Mouse (Mus musculus) heart, postnatal 0 days (tissue): Measurements from ENCODE around the gene Hspa4.

Experiments used
- CTCF ChIP-seq: IDR thresholded peaks from 2 replicates; pipeline ENCODE4 v1.5.1; 2016; ENCODE audit warnings: antibody characterized with exemption, control low read depth, low read depth
- EP300 ChIP-seq: IDR thresholded peaks from 2 replicates; pipeline ENCODE4 v1.6.1; 2016; ENCODE audit warnings: antibody characterized with exemption, low read depth

DNA sequence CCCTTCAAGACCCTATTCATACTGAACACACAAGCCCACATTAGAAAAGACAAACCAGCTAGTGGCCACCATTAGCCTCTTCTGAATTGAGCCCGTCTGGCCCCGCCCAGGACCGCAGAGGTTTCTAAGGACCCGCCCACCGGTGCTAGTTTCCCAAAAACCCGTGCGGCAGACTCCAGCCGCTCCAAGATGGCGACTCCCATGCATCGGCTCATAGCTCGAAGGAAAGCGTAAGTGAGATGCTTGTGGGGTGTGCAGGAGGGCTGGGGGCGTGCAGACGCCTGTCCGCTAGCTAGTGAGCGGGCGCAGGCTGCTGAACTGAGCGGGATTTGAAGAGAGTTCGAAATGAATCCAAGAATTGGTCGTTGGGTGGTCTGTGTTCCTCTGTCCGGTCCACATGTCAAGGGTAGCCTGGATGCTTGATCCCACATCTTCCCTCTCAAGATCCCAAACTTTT lies 24.3 kb upstream of the Hspa4 start, which contains the start of gene Zcchc10:
- TF ChIP-seq CTCF: no peak
- no peak for TF ChIP-seq EP300
